Mouse (Mus musculus) liver, embryonic 15.5 days (tissue): ENCODE results near the gene Nbeal2. TPM values are rescaled to one million over a fixed set of nuclear protein-coding genes. Genes with fewer than 3 reads are reported as not detected.

ENCODE experiments used
- ATAC-seq: fragments of 200-750 bp; cut with Nextera tagmentation; 2 replicates; pipeline ENCODE4 v1.8.0; 2017; ENCODE audit warnings: moderate number of reproducible peaks, mild to moderate bottlenecking, moderate library complexity; ENCODE audit not compliant: insufficient read depth
- H3K27ac ChIP-seq: fragments of 300-500 bp; sonication (generic); replicated peaks from 2 replicates; pipeline ENCODE4 v1.5.1; 2015; ENCODE audit warnings: mild to moderate bottlenecking, inconsistent platforms
- H3K27me3 ChIP-seq: fragments of 300-500 bp; sonication (generic); 2 replicates; pipeline ENCODE4 v1.6.1; 2015; ENCODE audit warnings: mild to moderate bottlenecking, inconsistent platforms
- H3K36me3 ChIP-seq: fragments of 300-500 bp; sonication (generic); replicated peaks from 2 replicates; pipeline ENCODE4 v1.6.1; 2015; ENCODE audit warnings: moderate library complexity, mild to moderate bottlenecking, inconsistent platforms
- H3K4me1 ChIP-seq: fragments of 300-500 bp; sonication (generic); replicated peaks from 2 replicates; pipeline ENCODE4 v1.6.1; 2015; ENCODE audit warnings: inconsistent platforms
- H3K4me2 ChIP-seq: fragments of 300-500 bp; sonication (generic); 2 replicates; pipeline ENCODE4 v1.6.1; 2015; ENCODE audit warnings: moderate library complexity, mild to moderate bottlenecking, inconsistent platforms
- H3K4me3 ChIP-seq: fragments of 300-500 bp; sonication (generic); replicated peaks from 2 replicates; pipeline ENCODE4 v1.5.1; 2015; ENCODE audit warnings: mild to moderate bottlenecking, inconsistent platforms
- H3K9ac ChIP-seq: fragments of 300-500 bp; sonication (generic); 2 replicates; pipeline ENCODE4 v1.6.1; 2015; ENCODE audit warnings: moderate library complexity, mild to moderate bottlenecking, inconsistent platforms
- H3K9me3 ChIP-seq: fragments of 300-500 bp; sonication (generic); replicated peaks from 2 replicates; pipeline ENCODE4 v1.6.1; 2016; ENCODE audit warnings: inconsistent platforms
- WGBS: fragments of 180-500 bp; shearing (Covaris S2); methylation state at CpG from one replicate; pipeline ENCODE4 v1.1.7; 2015; ENCODE audit warnings: mixed read lengths; ENCODE audit not compliant: insufficient replicate concordance; 5-methylcytosine and 5-hydroxymethylcytosine counted together
- polyA plus RNA-seq: library from polyadenylated mRNA; unstranded; fragments of >200 nt; fragmentation: Nextera tagmentation; extraction: Ambion mirVana; gene quantifications from 2 replicates; pipeline ENCODE4 v1.2.1, GENCODE M21; 2015

Gene Nbeal2
- polyA plus RNA-seq, 1 experiment from 2014 or later, result 1.8 TPM

DNA sequence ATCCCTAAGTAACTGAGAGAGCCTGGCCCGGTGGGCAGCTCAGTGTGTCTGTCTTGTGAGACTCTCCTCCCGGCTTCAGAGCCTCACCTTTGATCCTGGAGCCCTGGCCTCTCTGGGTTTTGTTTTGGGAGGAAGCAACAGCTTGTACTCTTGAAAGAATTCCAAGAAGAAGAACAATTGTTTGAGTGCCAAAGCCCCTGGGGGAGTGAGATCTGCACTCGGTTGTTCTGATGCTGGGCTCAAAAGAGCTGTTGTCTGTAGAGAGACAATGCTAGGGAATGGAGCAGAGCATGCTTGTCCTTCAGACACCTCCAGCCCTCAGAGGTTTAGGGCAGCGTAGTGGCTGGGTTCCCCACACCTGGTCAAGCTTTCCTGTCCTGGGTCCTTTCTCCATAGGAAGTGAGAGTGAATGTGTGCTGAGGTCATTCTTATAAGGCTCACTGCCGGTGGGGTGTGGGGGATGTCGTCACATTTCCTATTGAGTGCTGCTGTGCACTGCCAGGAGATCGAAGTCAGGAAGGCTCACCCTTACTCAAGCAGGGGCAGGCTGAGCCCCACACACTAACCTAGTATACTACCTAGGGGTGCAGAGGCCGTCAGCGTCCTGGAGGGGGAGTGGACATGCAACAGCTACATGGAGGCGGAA, 19.3 kb upstream of the Nbeal2 start:
- Histone ChIP-seq H3K4me1 (peaks cover 92% of the 10 kb centered on the region), H3K36me3 (no peaks in the 10 kb centered on the region), H3K4me3 (no peak overlapping the region), H3K4me2 (no peak overlapping the region), H3K9ac (no peak overlapping the region), H3K27me3 (peaks cover 22% of the 10 kb centered on the region), H3K27ac (no peak overlapping the region; the same call in 1 of the 2 replicates), H3K9me3 (no peaks in the 10 kb centered on the region)
- 44% methylated on average over 10 of the region's 10 CpGs for WGBS
- ATAC-seq, result no peak

- 63% methylated on average over 7 of the region's 7 CpGs for WGBS
- H3K36me3 ChIP-seq, result no peaks in the 10 kb centered on the region
- H3K4me2 ChIP-seq, result no peak overlapping the region
- no peak overlapping the region for H3K27ac ChIP-seq
- no peak overlapping the region for H3K4me3 ChIP-seq
- no peak overlapping the region for H3K9ac ChIP-seq
- ATAC-seq, result no peak
- H3K4me1 ChIP-seq, result peaks cover 93% of the 10 kb centered on the region
- no peaks in the 10 kb centered on the region for H3K9me3 ChIP-seq
- H3K27me3 ChIP-seq, result peaks cover 22% of the 10 kb centered on the region
Measured at GRCm38 (mm10) chr9:110672462-110673106, 18.6 kb upstream of the Nbeal2 start.

- ATAC-seq, result peak; percentile 29
- H3K36me3 ChIP-seq, result no peaks in the 10 kb centered on the region
- no peak overlapping the region for H3K4me3 ChIP-seq
- WGBS, result 39% methylated on average over 5 of the region's 5 CpGs
- H3K4me2 ChIP-seq, result peak overlapping the region; percentile 41
- no peaks in the 10 kb centered on the region for H3K9me3 ChIP-seq
- H3K27me3 ChIP-seq, result peaks cover 22% of the 10 kb centered on the region
- H3K9ac ChIP-seq, result no peak overlapping the region
- peak overlapping the region; percentile 43; the same call in 1 of the 2 replicates for H3K27ac ChIP-seq
- H3K4me1 ChIP-seq, result peaks cover 94% of the 10 kb centered on the region
Measured at GRCm38 (mm10) chr9:110669785-110670184, 15.8 kb upstream of the Nbeal2 start.

DNA sequence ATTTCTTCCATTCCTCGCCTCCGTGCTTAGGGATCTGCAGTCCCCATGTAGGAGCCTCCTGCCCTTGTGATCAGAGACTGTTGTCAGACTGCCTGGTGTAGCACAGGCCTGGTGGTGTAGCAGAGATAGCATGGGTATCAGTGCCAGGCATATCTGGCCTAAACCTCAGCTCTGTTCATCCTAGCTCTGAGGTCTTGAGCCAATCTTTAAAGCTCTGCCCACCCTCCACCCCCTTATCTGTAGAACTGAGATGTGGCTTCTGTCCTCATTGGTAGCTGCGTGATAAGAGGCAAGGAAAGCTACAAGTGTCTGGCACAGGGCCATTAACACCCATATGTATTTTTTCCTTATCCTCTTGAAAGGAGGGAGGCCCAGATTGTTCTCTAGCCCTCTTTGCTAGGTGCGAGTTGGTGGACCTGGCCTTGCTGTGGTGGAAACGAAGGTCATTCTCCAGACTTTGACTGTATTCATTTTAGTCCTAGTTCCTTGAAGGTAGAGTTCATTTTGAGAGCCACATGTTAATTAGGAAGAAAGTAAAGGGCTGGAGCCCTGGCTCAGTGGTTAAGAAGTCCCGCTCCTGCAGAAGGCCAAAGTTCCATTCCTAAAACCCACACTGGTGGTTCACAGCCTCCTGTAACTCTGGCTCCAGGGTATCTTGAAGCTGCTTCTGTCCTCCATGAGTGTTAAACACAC, 14.8 kb upstream of the Nbeal2 start:
- no peaks in the 10 kb centered on the region for H3K36me3 ChIP-seq
- peak overlapping the region; percentile 61 for H3K27ac ChIP-seq
- H3K4me1 ChIP-seq, result peaks cover 95% of the 10 kb centered on the region
- H3K9me3 ChIP-seq, result no peaks in the 10 kb centered on the region
- ATAC-seq, result peak; percentile 86
- no peak overlapping the region for H3K4me3 ChIP-seq
- H3K27me3 ChIP-seq, result peaks cover 22% of the 10 kb centered on the region
- 22% methylated on average over 6 of the region's 6 CpGs for WGBS
- H3K9ac ChIP-seq, result no peak overlapping the region
- peak overlapping the region; percentile 35 for H3K4me2 ChIP-seq

GRCm38 (mm10) chr9:110667219-110667836, 13.4 kb upstream of the Nbeal2 start:
- peaks cover 22% of the 10 kb centered on the region for H3K27me3 ChIP-seq
- H3K27ac ChIP-seq, result no peak overlapping the region
- 19% methylated on average over 4 of the region's 4 CpGs for WGBS
- H3K4me3 ChIP-seq, result no peak overlapping the region
- ATAC-seq, result no peak
- H3K9ac ChIP-seq, result no peak overlapping the region
- H3K9me3 ChIP-seq, result no peaks in the 10 kb centered on the region
- no peak overlapping the region; the same call in 1 of the 2 replicates for H3K4me2 ChIP-seq
- no peaks in the 10 kb centered on the region for H3K36me3 ChIP-seq
- H3K4me1 ChIP-seq, result peaks cover 93% of the 10 kb centered on the region

DNA sequence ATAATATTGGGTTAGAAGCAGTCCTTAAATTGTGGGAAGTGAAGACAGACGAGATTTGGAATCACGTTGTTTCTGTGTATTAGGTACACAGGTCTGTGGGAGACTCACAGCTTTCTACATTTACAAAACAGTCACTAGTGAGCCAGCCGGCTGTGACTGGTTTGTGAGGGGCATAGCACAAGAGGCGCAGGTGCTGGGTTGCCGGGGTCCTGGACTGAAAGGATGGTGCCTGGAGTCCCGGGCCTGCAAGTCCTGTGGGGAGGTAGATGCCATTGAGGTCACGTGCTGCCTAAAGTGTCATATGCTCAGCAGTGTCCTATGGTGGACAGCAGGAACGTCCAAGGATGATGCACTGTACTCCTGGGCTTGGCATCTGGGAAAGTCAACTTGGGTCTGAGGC, 12.4 kb upstream of the Nbeal2 start:
- peak overlapping the region; percentile 88 for H3K27ac ChIP-seq
- H3K9me3 ChIP-seq, result no peaks in the 10 kb centered on the region
- no peaks in the 10 kb centered on the region for H3K36me3 ChIP-seq
- peak overlapping the region; percentile 61 for H3K9ac ChIP-seq
- H3K4me1 ChIP-seq, result peaks cover 97% of the 10 kb centered on the region
- ATAC-seq, result peak; percentile 14
- H3K4me3 ChIP-seq, result peak overlapping the region; percentile 50
- H3K4me2 ChIP-seq, result peak overlapping the region; percentile 81
- 19% methylated on average over 8 of the region's 8 CpGs for WGBS
- peaks cover 20% of the 10 kb centered on the region for H3K27me3 ChIP-seq

GRCm38 (mm10) chr9:110665912-110666311, 12.0 kb upstream of the Nbeal2 start:
- H3K4me3 ChIP-seq, result peak overlapping the region; percentile 50
- H3K36me3 ChIP-seq, result no peaks in the 10 kb centered on the region
- H3K27me3 ChIP-seq, result peaks cover 16% of the 10 kb centered on the region
- H3K4me2 ChIP-seq, result peak overlapping the region; percentile 81
- peaks cover 97% of the 10 kb centered on the region for H3K4me1 ChIP-seq
- H3K27ac ChIP-seq, result peak overlapping the region; percentile 88
- WGBS, result 7% methylated on average over 4 of the region's 4 CpGs
- peak overlapping the region; percentile 61 for H3K9ac ChIP-seq
- ATAC-seq, result peak; percentile 82
- no peaks in the 10 kb centered on the region for H3K9me3 ChIP-seq

GRCm38 (mm10) chr9:110662844-110663243, 8.9 kb upstream of the Nbeal2 start:
- Histone ChIP-seq H3K9me3 (no peaks in the 10 kb centered on the region), H3K27ac (peak overlapping the region; percentile 56; the same call in 1 of the 2 replicates), H3K4me1 (peaks cover 96% of the 10 kb centered on the region), H3K9ac (no peak overlapping the region), H3K4me3 (no peak overlapping the region), H3K27me3 (no peaks in the 10 kb centered on the region), H3K36me3 (no peaks in the 10 kb centered on the region; the same call in none of the 2 replicates), H3K4me2 (no peak overlapping the region; the same call in 1 of the 2 replicates)
- 25% methylated on average over 1 of the region's 1 CpGs for WGBS
- no peak for ATAC-seq

DNA sequence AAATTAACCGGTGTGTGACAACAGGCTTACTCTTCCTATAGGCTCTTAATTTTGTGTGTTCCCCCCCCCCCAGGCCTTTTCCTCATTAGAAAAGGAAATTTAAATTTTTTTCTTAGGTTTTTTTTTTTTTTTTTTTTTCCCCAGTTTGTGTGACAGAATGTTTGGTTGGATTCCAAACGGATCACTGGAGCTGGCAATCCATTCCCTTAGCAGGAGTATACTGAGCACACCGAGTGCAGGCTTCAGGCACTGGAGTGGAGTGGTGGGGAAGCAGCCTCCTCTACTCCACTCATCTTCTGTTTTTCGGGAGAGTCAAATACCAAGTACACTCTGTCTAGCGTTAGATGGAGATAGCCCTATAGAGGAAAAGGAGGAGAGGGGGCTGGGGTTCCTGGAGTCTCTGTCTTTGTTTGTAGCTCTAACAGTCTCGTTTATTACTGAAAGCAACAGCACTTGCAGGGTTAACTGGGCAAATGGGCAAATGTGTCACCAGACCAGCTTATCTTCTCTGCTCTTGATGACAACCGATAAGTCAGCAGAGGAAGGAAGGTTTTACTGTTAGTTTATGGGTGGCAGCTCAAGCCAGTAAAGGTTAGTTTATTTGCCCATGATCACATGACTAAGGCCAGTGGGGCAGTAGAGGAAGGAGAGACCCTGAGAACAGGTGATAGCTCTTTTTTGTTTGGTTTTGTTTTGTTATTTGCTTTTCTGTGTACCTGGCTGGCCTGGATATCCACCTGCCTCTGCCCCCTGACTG, 7.1 kb upstream of the Nbeal2 start:
- H3K4me1 ChIP-seq, result peaks cover 86% of the 10 kb centered on the region

DNA sequence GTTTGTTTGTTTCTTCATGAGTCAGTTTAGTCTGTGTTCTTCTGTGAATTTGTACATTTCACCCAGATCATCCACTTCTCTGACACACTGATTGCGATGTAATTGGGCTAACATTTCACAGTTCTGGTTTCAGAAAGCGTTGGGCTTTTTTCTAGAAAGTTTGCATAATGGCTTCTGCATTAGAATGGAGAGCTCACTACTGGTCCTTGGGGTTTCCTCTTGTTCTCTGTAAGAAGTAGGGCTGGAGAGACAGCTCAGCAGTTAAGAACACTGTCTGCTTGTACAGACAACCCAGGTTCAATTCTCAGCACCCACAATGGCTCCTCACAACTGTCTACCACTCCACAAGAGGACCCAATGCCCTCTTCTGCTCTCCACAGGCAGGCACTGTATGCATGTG, 6.2 kb upstream of the Nbeal2 start:
- peaks cover 86% of the 10 kb centered on the region for H3K4me1 ChIP-seq
- 0 out of 2 replicates have a peak overlapping the region, but pooled peaks have one; percentile 56 for H3K27ac ChIP-seq
- no peaks in the 10 kb centered on the region for H3K9me3 ChIP-seq
- no peak overlapping the region for H3K4me2 ChIP-seq
- no peak overlapping the region for H3K9ac ChIP-seq
- no peak overlapping the region for H3K4me3 ChIP-seq
- H3K27me3 ChIP-seq, result no peaks in the 10 kb centered on the region
- 79% methylated on average over 2 of the region's 2 CpGs for WGBS
- no peak for ATAC-seq
- no peaks in the 10 kb centered on the region; the same call in none of the 2 replicates for H3K36me3 ChIP-seq

More for the DNA sequence above, 7.1 kb upstream of the Nbeal2 start:
- no peaks in the 10 kb centered on the region; the same call in none of the 2 replicates for H3K36me3 ChIP-seq
- H3K27ac ChIP-seq, result peak overlapping the region; percentile 56; the same call in 1 of the 2 replicates
- 0 out of 2 replicates have a peak overlapping the region, but pooled peaks have one; percentile 14 for H3K9ac ChIP-seq
- H3K27me3 ChIP-seq, result no peaks in the 10 kb centered on the region
- H3K9me3 ChIP-seq, result no peaks in the 10 kb centered on the region
- H3K4me3 ChIP-seq, result no peak overlapping the region
- peak overlapping the region; percentile 20; the same call in 1 of the 2 replicates for H3K4me2 ChIP-seq
- WGBS, result 46% methylated on average over 7 of the region's 7 CpGs
- no peak for ATAC-seq
